Mouse (Mus musculus): ENCODE data around the gene Daw1. TPM values are rescaled to one million over a fixed set of nuclear protein-coding genes. Genes with fewer than 3 reads are reported as not detected.

Daw1 gene
- not detected for total RNA-seq (2023)

DNA sequence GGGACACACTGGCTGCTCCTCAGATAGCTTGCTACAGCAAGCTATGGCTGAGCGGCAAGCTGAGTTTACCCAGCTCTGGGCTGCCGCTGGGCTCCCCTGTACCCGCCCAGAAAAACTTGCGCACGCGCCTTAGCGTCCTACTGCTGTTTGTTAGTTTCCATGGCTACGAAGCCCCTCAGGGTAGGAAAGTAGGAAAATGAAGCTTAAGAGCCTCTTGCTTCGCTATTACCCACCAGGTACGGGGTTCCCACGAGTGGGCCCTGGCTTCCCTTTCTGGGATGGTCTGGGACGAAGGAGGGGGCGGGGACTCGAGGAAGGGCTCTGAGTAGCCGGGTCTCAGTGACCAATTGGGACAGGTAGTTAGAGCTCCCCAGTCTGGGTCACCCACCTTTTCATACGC lies at the start of gene Daw1:
Gene Daw1 (plus strand): TSS at position 150 of the 400 bp plus-strand sequence.

GRCm38 (mm10) chr1:83116447-83117137 lies 43.0 kb upstream of the Daw1 start, which contains the start of gene Ccl20:
Gene Ccl20 (plus strand): TSS chr1:83116766.

Other genes starting within 250 kb of the Daw1 start
- gene A030005L19Rik, start 246.4 kb upstream of the Daw1 start, total RNA-seq (2023), result 1 to 10 TPM in 1 of 2 experiments, not detected in 1; 2.2 TPM
- gene A030014E15Rik, start 234.8 kb upstream of the Daw1 start, total RNA-seq (2023), result not detected
- not detected for gene Gm6217, start 228.4 kb upstream of the Daw1 start, total RNA-seq (2023)
- not detected for gene A030003K21Rik, start 216.4 kb upstream of the Daw1 start, total RNA-seq (2023)
- gene Gm7544, start 203.7 kb upstream of the Daw1 start, total RNA-seq (2023), result not detected
- gene Gm47955, start 199.5 kb upstream of the Daw1 start, total RNA-seq (2023), result not detected
- gene Gm47959, start 159.2 kb upstream of the Daw1 start, total RNA-seq (2023), result not detected
- not detected for gene Slc19a3, start 121.3 kb upstream of the Daw1 start, total RNA-seq (2023)
- gene Krtap28-10, start 117.3 kb upstream of the Daw1 start, total RNA-seq (2023), result not detected
- gene Gm47969, start 114.8 kb upstream of the Daw1 start, total RNA-seq (2023), result not detected
- not detected for gene A030005K14Rik, start 100.4 kb upstream of the Daw1 start, total RNA-seq (2023)
- not detected for gene Krtap28-13, start 98.8 kb upstream of the Daw1 start, total RNA-seq (2023)
- not detected for gene Ccl20, start 43.0 kb upstream of the Daw1 start, total RNA-seq (2023)
- not detected for gene Sphkap, start 248.4 kb downstream of the Daw1 start, total RNA-seq (2023)